Mouse (Mus musculus) lung, adult 2 months (tissue): ENCODE data around the gene Ppm1l.

Source experiments
- CTCF ChIP-seq: fragments of 200-500 bp; IDR thresholded peaks from 2 replicates; pipeline ENCODE4 v1.5.1; 2011; ENCODE audit warnings: mild to moderate bottlenecking, low read length, control low read depth; ENCODE audit not compliant: insufficient read depth
- POLR2A ChIP-seq: fragments of 200-500 bp; IDR thresholded peaks from 2 replicates; pipeline ENCODE4 v1.6.1; 2011; ENCODE audit warnings: low read depth, mild to moderate bottlenecking, control low read depth, low read length, borderline replicate concordance; ENCODE audit errors: extremely low read depth

GRCm38 (mm10) chr3:69282406-69282805 is 34.3 kb upstream of the Ppm1l start:
- TF ChIP-seq CTCF (no peak), POLR2A (no peak)
